Mouse (Mus musculus): ENCODE data around the gene Tmem184b. TPM values are rescaled to one million over a fixed set of nuclear protein-coding genes. Genes with fewer than 3 reads are reported as not detected.

The Tmem184b gene
- polyA plus RNA-seq, 1 experiment from 2014 or later = 52.7 TPM

DNA sequence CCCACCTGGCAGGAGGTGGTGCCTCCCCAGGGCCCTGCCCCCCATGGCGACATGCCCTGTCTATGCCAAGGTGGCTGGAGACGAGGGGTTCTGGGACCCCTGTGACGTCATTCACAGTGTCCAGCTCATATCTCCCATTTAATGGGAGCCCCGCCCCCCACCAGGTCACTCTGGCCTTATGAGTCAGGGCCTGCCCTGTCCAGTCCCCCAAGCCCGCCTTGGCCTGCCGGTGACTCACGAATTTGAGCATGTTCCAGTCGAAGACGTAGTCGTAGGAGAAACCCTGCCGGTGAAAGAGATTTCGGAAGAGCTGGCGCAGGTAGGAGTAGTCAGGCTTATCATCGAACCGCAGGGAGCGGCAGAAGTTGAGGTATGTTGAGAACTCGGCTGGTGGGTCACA, 21.2 kb upstream of the Tmem184b start:
- H3K9ac ChIP-seq (ENCODE audit: low read length) = no peak overlapping the region
- no peak for ATAC-seq (ENCODE audit: insufficient read depth, low FRiP score)
- H3K4me2 ChIP-seq (ENCODE audit: low read depth, low read length) = no peak overlapping the region
- WGBS = 89% methylated on average over 17 of the region's 17 CpGs
- no peak overlapping the region for H3K27ac ChIP-seq (ENCODE audit: low read length)
- peaks cover 24% of the 10 kb centered on the region for H3K36me3 ChIP-seq (ENCODE audit: control insufficient read depth, insufficient read depth, low read length)
- no peak overlapping the region for H3K4me3 ChIP-seq (replicated peaks; ENCODE audit: low read length)
- H3K27me3 ChIP-seq (ENCODE audit: control insufficient read depth, insufficient read depth, low read length) = no peaks in the 10 kb centered on the region
- no peaks in the 10 kb centered on the region for H3K4me1 ChIP-seq (ENCODE audit: control insufficient read depth, insufficient read depth, low read length)
- no peaks in the 10 kb centered on the region for H3K9me3 ChIP-seq (replicated peaks; ENCODE audit: control insufficient read depth, low read length)

DNA sequence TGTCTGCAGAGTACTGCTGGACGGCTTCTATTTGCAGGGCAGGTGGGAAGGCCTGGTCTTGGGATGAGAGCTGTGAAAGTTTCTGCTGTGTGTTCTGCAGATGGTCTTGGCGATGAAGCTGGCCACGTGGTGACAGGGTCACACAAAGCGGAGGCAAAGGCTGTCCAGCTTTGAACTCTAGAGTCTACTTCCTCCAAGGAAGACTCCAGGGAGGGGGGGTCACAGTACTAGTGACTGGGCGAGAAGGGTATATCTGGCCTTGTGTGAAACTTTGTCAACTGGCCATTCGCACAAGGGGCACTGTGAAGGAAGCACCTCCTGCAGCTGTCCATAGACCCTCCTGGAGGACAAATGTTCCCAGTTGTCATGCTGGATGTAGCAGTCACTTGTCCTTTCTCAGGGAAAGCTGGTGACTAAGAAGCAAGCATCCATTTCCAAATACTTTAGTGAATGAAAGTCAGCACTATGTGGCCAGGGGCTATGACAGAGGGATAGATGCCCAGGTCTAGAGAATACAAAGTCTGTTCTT, 19.4 kb upstream of the Tmem184b start:
- WGBS = 87% methylated on average over 6 of the region's 6 CpGs
- no peak overlapping the region for H3K9ac ChIP-seq (ENCODE audit: low read length)
- peaks cover 26% of the 10 kb centered on the region for H3K36me3 ChIP-seq (ENCODE audit: control insufficient read depth, insufficient read depth, low read length)
- no peak overlapping the region for H3K27ac ChIP-seq (ENCODE audit: low read length)
- no peak for ATAC-seq (ENCODE audit: insufficient read depth, low FRiP score)
- no peak overlapping the region for H3K4me3 ChIP-seq (replicated peaks; ENCODE audit: low read length)
- no peak overlapping the region for H3K4me2 ChIP-seq (ENCODE audit: low read depth, low read length)
- no peaks in the 10 kb centered on the region for H3K27me3 ChIP-seq (ENCODE audit: control insufficient read depth, insufficient read depth, low read length)
- H3K4me1 ChIP-seq (ENCODE audit: control insufficient read depth, insufficient read depth, low read length) = no peaks in the 10 kb centered on the region
- no peaks in the 10 kb centered on the region for H3K9me3 ChIP-seq (replicated peaks; ENCODE audit: control insufficient read depth, low read length)

DNA sequence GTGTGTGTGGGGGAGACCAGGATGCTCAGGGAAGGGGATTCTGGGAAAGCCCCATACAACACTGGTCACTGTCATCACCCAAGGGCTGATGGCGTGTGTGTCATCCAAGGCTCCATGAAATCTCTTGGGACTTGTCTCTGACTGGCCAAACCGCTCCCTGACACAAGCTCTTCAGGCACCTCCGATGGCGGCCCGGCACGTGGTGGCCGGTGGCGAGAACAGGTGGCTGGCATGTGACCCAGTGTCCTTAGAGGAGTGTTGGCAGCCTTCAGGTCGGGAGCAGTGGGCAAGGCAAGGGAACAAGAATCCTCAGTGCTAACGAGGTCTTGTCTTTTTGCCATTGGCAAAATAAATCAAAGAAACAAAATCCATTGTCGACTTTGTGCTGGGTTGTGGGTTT, 15.3 kb upstream of the Tmem184b start:
- 86% methylated on average over 11 of the region's 11 CpGs for WGBS
- ATAC-seq (ENCODE audit: insufficient read depth, low FRiP score) = no peak
- Histone ChIP-seq H3K4me3 (replicated peaks; ENCODE audit: low read length) (no peak overlapping the region), H3K27me3 (ENCODE audit: control insufficient read depth, insufficient read depth, low read length) (no peaks in the 10 kb centered on the region), H3K36me3 (ENCODE audit: control insufficient read depth, insufficient read depth, low read length) (peaks cover 21% of the 10 kb centered on the region; the same call in 1 of the 2 replicates), H3K4me2 (ENCODE audit: low read depth, low read length) (no peak overlapping the region), H3K27ac (ENCODE audit: low read length) (no peak overlapping the region), H3K9me3 (replicated peaks; ENCODE audit: control insufficient read depth, low read length) (no peaks in the 10 kb centered on the region), H3K4me1 (ENCODE audit: control insufficient read depth, insufficient read depth, low read length) (no peaks in the 10 kb centered on the region), H3K9ac (ENCODE audit: low read length) (no peak overlapping the region)

DNA sequence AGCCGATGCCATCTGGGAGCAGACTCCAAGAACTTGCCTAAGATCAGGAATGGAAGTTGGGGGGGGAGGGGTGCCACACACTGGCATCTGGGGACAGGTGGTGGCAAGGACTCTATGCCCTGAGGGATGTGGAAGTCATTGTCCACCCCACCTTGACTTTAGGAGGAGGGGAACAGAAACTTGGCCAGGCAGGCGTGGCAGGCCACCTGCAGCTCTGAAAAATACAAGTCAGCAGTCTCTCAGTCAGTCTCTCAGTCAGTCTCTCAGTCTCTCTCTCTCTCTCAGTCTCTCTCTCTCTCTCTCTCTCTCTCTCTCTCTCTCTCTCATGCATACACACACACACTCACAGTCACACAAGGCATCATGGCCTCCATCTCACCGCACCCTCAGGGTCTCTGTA, 14.9 kb upstream of the Tmem184b start:
- no peaks in the 10 kb centered on the region for H3K9me3 ChIP-seq (replicated peaks; ENCODE audit: control insufficient read depth, low read length)
- no peaks in the 10 kb centered on the region for H3K27me3 ChIP-seq (ENCODE audit: control insufficient read depth, insufficient read depth, low read length)
- peaks cover 20% of the 10 kb centered on the region; the same call in 1 of the 2 replicates for H3K36me3 ChIP-seq (ENCODE audit: control insufficient read depth, insufficient read depth, low read length)
- no peaks in the 10 kb centered on the region for H3K4me1 ChIP-seq (ENCODE audit: control insufficient read depth, insufficient read depth, low read length)
- H3K4me3 ChIP-seq (replicated peaks; ENCODE audit: low read length) = no peak overlapping the region
- no peak overlapping the region for H3K9ac ChIP-seq (ENCODE audit: low read length)
- H3K4me2 ChIP-seq (ENCODE audit: low read depth, low read length) = no peak overlapping the region
- ATAC-seq (ENCODE audit: insufficient read depth, low FRiP score) = no peak
- H3K27ac ChIP-seq (ENCODE audit: low read length) = no peak overlapping the region
- 92% methylated on average over 3 of the region's 3 CpGs for WGBS

DNA sequence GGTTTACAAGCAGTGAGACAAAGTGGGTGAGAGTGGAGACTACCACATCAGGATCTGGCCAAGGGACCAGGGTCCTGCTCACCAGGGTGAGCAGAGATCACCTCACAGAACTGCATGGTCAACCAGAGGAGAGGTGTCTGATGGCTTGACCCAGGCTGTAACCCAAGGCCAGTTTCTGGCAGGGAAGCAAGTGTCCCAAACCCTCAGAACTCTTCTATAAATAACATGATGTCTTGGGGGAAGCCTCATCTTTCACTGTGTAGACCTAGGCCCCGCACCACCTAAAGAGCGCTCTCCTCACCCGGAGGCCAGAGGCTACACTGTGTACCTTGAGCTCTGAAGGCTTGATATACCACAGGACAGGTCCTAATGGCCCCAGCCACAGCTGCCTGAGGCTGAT, 14.0 kb upstream of the Tmem184b start:
- H3K27ac ChIP-seq (ENCODE audit: low read length) = no peak overlapping the region
- H3K4me1 ChIP-seq (ENCODE audit: control insufficient read depth, insufficient read depth, low read length) = no peaks in the 10 kb centered on the region
- no peak overlapping the region for H3K4me3 ChIP-seq (replicated peaks; ENCODE audit: low read length)
- H3K9me3 ChIP-seq (replicated peaks; ENCODE audit: control insufficient read depth, low read length) = no peaks in the 10 kb centered on the region
- ATAC-seq (ENCODE audit: insufficient read depth, low FRiP score) = no peak
- H3K4me2 ChIP-seq (ENCODE audit: low read depth, low read length) = no peak overlapping the region
- 92% methylated on average over 3 of the region's 3 CpGs for WGBS
- H3K27me3 ChIP-seq (ENCODE audit: control insufficient read depth, insufficient read depth, low read length) = no peaks in the 10 kb centered on the region
- no peak overlapping the region for H3K9ac ChIP-seq (ENCODE audit: low read length)
- H3K36me3 ChIP-seq (ENCODE audit: control insufficient read depth, insufficient read depth, low read length) = peaks cover 16% of the 10 kb centered on the region; the same call in 1 of the 2 replicates

DNA sequence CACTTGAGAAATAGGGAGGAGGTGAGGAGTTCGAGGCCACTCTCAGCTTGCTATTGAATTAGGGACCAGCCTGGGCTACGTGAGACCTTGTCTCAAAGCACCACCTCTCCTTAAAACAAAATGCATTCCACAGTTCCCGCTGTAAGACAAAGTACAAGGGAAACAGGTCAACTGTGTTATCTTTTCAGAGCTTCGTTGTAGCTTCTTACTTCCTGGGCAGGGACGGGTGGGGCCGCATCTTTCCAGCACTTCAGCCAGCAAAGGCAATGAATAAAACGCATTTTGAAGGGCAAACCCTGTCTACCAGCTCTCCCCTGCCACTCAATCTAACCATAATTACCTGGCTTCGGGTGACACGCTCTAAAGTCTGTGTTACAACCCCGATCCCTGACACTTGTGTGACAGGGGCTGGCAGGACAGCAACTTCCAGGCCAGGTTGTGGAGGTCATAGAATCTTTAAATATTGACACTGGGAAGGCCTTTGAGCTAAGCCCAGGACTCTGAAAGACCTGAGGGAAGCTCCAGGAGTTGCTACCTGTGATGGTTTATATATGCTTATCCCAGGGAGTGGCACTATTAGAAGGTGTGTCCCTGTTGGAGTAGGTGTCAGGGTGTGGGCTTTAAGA, 13.2 kb upstream of the Tmem184b start:
- Histone ChIP-seq H3K9me3 (replicated peaks; ENCODE audit: control insufficient read depth, low read length) (no peaks in the 10 kb centered on the region), H3K27me3 (ENCODE audit: control insufficient read depth, insufficient read depth, low read length) (no peaks in the 10 kb centered on the region), H3K9ac (ENCODE audit: low read length) (no peak overlapping the region), H3K4me3 (replicated peaks; ENCODE audit: low read length) (no peak overlapping the region), H3K27ac (ENCODE audit: low read length) (no peak overlapping the region), H3K4me2 (ENCODE audit: low read depth, low read length) (no peak overlapping the region), H3K4me1 (ENCODE audit: control insufficient read depth, insufficient read depth, low read length) (no peaks in the 10 kb centered on the region), H3K36me3 (ENCODE audit: control insufficient read depth, insufficient read depth, low read length) (peaks cover 10% of the 10 kb centered on the region; the same call in 1 of the 2 replicates)
- 80% methylated on average over 10 of the region's 10 CpGs for WGBS
- no peak for ATAC-seq (ENCODE audit: insufficient read depth, low FRiP score)

DNA sequence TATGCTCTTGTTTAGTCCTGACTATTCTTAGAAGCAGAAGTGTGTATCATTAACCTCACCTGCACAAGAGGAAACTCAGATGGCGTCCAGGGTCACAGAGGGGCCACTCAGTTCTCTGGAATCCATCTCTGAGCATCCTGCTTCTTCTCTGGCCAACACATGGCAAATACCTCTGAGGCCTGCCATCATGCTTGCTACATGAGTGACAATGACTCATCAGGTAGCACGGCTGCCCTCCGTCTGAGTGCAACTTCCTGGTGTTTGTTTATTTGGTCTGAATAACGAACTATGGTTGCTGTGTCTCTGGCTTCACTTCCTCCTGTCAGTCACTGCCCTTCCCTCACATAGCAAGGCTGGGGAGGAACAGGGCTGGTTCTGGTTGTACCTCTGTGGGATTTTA, 11.1 kb upstream of the Tmem184b start:
- ATAC-seq (ENCODE audit: insufficient read depth, low FRiP score) = no peak
- Histone ChIP-seq H3K36me3 (ENCODE audit: control insufficient read depth, insufficient read depth, low read length) (peaks cover 10% of the 10 kb centered on the region; the same call in 1 of the 2 replicates), H3K4me3 (replicated peaks; ENCODE audit: low read length) (no peak overlapping the region), H3K4me2 (ENCODE audit: low read depth, low read length) (no peak overlapping the region), H3K27me3 (ENCODE audit: control insufficient read depth, insufficient read depth, low read length) (no peaks in the 10 kb centered on the region), H3K27ac (ENCODE audit: low read length) (no peak overlapping the region), H3K4me1 (ENCODE audit: control insufficient read depth, insufficient read depth, low read length) (no peaks in the 10 kb centered on the region), H3K9me3 (replicated peaks; ENCODE audit: control insufficient read depth, low read length) (no peaks in the 10 kb centered on the region), H3K9ac (ENCODE audit: low read length) (no peak overlapping the region)
- 35% methylated on average over 4 of the region's 4 CpGs for WGBS

DNA sequence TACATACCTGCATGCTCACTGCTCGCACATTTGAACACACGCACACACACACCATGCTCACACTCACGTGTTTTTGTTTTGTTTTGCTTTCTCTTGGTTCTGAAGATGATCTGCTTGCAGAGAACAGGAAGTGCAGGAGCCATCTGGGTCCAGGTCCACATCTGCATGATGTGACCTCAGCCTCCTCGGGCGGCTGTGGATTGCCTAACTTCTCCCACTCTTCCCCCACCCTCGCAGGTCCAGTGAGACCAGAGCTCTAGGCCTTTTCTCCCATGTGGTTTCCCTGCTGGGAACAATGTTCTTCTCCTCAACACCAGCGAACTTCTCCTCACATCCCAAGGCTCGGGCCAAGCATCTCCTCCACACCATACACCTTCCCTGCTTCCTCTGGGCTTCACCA, 10.4 kb upstream of the Tmem184b start:
- Histone ChIP-seq H3K27me3 (ENCODE audit: control insufficient read depth, insufficient read depth, low read length) (no peaks in the 10 kb centered on the region), H3K36me3 (ENCODE audit: control insufficient read depth, insufficient read depth, low read length) (0 out of 2 replicates have a peak, but pooled peaks cover 10% of the 10 kb centered on the region), H3K9me3 (replicated peaks; ENCODE audit: control insufficient read depth, low read length) (no peaks in the 10 kb centered on the region), H3K4me1 (ENCODE audit: control insufficient read depth, insufficient read depth, low read length) (no peaks in the 10 kb centered on the region), H3K27ac (ENCODE audit: low read length) (no peak overlapping the region), H3K4me2 (ENCODE audit: low read depth, low read length) (no peak overlapping the region), H3K4me3 (replicated peaks; ENCODE audit: low read length) (no peak overlapping the region), H3K9ac (ENCODE audit: low read length) (no peak overlapping the region)
- ATAC-seq (ENCODE audit: insufficient read depth, low FRiP score) = no peak
- 71% methylated on average over 8 of the region's 8 CpGs for WGBS

DNA sequence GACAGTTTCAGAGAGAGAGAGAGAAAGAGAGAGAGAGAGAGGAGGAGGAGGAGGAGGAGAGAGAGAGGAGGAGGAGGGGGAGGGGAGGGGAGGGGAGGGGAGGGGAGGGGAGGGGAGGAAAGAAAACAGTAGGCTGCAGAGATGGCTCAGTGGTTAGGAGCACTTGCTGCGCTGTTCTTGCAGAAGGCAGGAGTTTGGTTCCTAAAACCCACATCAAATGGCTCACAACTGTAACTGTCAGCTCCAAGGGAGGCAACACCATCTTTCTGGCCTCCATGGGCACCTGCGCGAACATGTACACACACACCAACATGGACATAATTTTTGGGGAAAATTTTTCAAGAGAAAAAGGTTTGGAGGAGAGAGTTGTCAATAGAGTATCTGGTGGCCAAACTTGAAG, 9.8 kb upstream of the Tmem184b start:
- ATAC-seq (ENCODE audit: insufficient read depth, low FRiP score) = no peak
- Histone ChIP-seq H3K27me3 (ENCODE audit: control insufficient read depth, insufficient read depth, low read length) (no peaks in the 10 kb centered on the region), H3K4me3 (replicated peaks; ENCODE audit: low read length) (no peak overlapping the region), H3K9ac (ENCODE audit: low read length) (no peak overlapping the region), H3K4me2 (ENCODE audit: low read depth, low read length) (no peak overlapping the region), H3K36me3 (ENCODE audit: control insufficient read depth, insufficient read depth, low read length) (0 out of 2 replicates have a peak, but pooled peaks cover 5% of the 10 kb centered on the region), H3K27ac (ENCODE audit: low read length) (no peak overlapping the region), H3K9me3 (replicated peaks; ENCODE audit: control insufficient read depth, low read length) (no peaks in the 10 kb centered on the region), H3K4me1 (ENCODE audit: control insufficient read depth, insufficient read depth, low read length) (no peaks in the 10 kb centered on the region)
- WGBS = 99% methylated on average over 3 of the region's 3 CpGs

All from stomach, embryonic 16.5 days (tissue).